Mouse (Mus musculus): ENCODE results near the gene Morc1.

The Morc1 gene

GRCm38 (mm10) chr16:48623447-48623846, 192.4 kb downstream of the Morc1 start:
- in situ Hi-C loops (cut with MboI, MseI), result no loop called here

GRCm38 (mm10) chr16:48626186-48626585, 195.1 kb downstream of the Morc1 start:
- in situ Hi-C loops (cut with MboI, MseI), result no loop called here

- in situ Hi-C loops (cut with MboI, MseI), result no loop called here
These were observed 196.3 kb downstream of the Morc1 start for GRCm38 (mm10) chr16:48627296-48627695.

GRCm38 (mm10) chr16:48629710-48630109, 198.7 kb downstream of the Morc1 start:
- in situ Hi-C loops (cut with MboI, MseI), result no loop called here

GRCm38 (mm10) chr16:48630466-48630865, 199.4 kb downstream of the Morc1 start:
- in situ Hi-C loops (cut with MboI, MseI), result no loop called here

- in situ Hi-C loops (cut with MboI, MseI), result no loop called here
These were observed 201.3 kb downstream of the Morc1 start for GRCm38 (mm10) chr16:48632351-48632750.

GRCm38 (mm10) chr16:48646246-48646645, 215.2 kb downstream of the Morc1 start:
- in situ Hi-C loops (cut with MboI, MseI), result no loop called here

GRCm38 (mm10) chr16:48671696-48672095, 240.7 kb downstream of the Morc1 start:
- in situ Hi-C loops (cut with MboI, MseI), result no loop called here

GRCm38 (mm10) chr16:48672664-48673063, 241.6 kb downstream of the Morc1 start:
- in situ Hi-C loops (cut with MboI, MseI), result no loop called here

GRCm38 (mm10) chr16:48675607-48676006, 244.6 kb downstream of the Morc1 start:
- in situ Hi-C loops (cut with MboI, MseI), result no loop called here

- in situ Hi-C loops (cut with MboI, MseI), result no loop called here
These were observed 245.2 kb downstream of the Morc1 start for GRCm38 (mm10) chr16:48676205-48676604.

- in situ Hi-C loops (cut with MboI, MseI), result no loop called here
These were observed 246.3 kb downstream of the Morc1 start for GRCm38 (mm10) chr16:48677381-48677780.

- in situ Hi-C loops (cut with MboI, MseI), result no loop called here
These were observed 247.0 kb downstream of the Morc1 start for GRCm38 (mm10) chr16:48678029-48678428.
